Mouse (Mus musculus) CH12.LX (cell line): ENCODE data around the gene Nfkbia.

Source experiments
- CTCF ChIP-seq, 2 experiments: IDR thresholded peaks in 1 of 2; conservative IDR thresholded peaks in 1 of 2; 2 replicates each; pipeline ENCODE4 v1.5.1; 2011 to 2012; ENCODE audit warnings: low read depth in 2 of 2, low read length in 2 of 2, improper control_type of control experiment in 1 of 2, inconsistent platforms in 1 of 2, mild to moderate bottlenecking in 1 of 2, moderate library complexity in 1 of 2
- SMC3 ChIP-seq: IDR thresholded peaks from 2 replicates; pipeline ENCODE4 v1.6.1; 2011; ENCODE audit warnings: low read depth, low read length, improper control_type of control experiment
- TCF12 ChIP-seq: IDR thresholded peaks from 2 replicates; pipeline ENCODE4 v1.6.1; 2014; ENCODE audit warnings: low read depth, mild to moderate bottlenecking, inconsistent platforms, low read length, improper control_type of control experiment

- TF ChIP-seq SMC3 (no peak), TCF12 (no peak), CTCF (conservative IDR thresholded peaks at IDR 0.05 in 1 of 2, IDR thresholded peaks at IDR 0.05 in 1 of 2; ENCODE audit: low read depth in 2 of 2, low read length in 2 of 2) (no peak)
Measured at GRCm38 (mm10) chr12:55539157-55539556, 46.7 kb upstream of the Nfkbia start.
